Mouse (Mus musculus): ENCODE data around the gene Gtdc1.
A peak's percentile ranks its signal among the peaks of the same experiment; 100 is the strongest.

Gtdc1 gene

DNA sequence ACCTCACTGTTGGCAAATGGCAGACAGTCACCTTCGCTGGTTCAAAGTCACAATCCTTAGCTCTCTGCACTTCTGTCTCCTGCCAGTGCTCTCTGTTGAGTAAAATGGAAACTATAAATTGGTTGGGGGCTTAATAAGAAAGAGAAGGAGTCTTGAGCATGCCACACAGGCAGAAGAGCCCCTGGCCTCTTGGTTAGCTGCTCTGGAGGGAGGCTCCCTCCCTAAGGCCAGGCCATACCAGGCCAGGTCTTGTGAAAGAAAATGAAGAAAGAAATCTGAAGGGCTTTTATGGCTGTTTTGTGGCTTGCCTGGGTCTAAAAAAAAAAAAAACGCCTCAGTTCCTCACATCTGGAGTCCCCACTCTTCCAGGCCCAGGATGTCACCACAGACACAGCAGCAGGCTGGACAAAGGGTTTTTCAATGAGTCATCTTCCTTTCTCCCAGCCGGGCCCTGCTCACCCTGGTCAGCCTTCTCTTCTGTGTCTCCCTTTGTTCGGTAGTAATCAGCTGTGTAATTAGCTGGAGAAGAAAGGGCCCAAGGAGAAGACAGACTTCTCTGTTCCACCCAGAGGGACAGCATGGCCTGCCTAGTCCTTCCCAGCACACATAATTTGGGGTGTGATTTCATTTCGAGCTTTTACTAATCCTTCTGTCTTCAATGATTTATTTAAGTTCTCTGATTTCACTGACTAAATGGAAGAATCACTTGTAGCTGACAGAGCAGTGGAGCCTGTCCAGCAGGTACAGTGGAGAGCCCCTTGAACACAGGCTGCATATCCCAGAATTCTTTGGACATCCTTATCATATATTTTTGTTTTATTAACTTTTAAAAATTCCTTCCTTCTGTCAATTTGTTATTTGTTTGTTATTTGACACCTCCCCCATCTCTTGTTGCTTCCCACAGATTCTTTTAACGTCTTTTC lies 401.1 kb downstream of the Gtdc1 start:
- DNase-seq (ENCODE audit: low read depth, low spot score): peak; percentile 67

GRCm38 (mm10) chr2:44525187-44525919 lies 402.1 kb downstream of the Gtdc1 start:
- no peak for DNase-seq (ENCODE audit: low read depth, low spot score)

GRCm38 (mm10) chr2:44519236-44519635 lies 408.2 kb downstream of the Gtdc1 start:
- DNase-seq (ENCODE audit: low read depth, low spot score): no peak

DNA sequence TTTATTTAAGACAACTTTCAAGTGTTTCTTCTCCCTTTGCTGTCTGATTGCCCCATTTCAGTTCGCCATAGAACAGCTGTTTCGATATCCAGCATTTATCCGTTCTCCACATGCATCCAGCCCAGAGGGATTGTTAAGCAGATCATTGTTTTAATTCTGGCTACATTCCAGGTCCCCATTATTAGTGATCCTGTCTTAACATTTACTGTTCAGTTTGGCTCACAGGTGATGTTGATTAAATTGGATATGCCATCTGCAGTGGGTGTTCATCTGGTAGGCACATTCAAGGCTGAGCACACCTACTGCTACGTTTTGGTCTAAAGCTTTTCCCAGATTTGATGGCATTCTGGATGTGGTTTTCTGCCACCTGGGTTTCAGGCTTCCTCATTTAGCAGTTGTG lies 409.4 kb downstream of the Gtdc1 start:
- DNase-seq (ENCODE audit: low read depth, low spot score): no peak

Data from mesoderm, embryonic 11.5 days (tissue).